Mouse (Mus musculus): Measurements from ENCODE around the gene Thap4.

DNA sequence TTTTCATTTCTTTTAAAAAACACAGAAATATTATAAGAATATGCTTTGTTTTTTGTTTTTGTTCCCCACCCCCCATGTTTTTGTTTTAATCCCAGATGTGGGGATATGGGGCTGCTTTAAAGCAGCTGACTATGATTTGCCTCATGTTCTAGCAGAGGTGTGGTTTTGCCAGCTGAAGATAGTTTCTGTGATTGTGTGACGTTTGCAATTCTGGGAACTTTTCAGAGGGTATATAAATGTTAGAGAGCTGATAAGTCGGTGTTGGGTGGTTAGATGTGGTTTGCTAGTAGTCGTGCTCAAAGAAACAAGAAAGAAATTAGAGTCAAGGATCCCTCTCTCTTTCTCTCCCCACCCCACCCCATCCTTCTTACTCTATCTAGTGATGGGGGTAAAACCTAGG is 18.8 kb downstream of the Thap4 start:
- no peak for TF ChIP-seq CTCF (IDR thresholded peaks at IDR 0.05; ENCODE audit: extremely low read depth, insufficient read depth, insufficient read length, insufficient replicate concordance)
- no peak for TF ChIP-seq POLR2A (IDR thresholded peaks at IDR 0.05; ENCODE audit: low read depth, low read length)

Data from spleen, adult 2 months (tissue).